Mouse (Mus musculus) hindbrain, embryonic 14.5 days (tissue): ENCODE results near the gene Atg101. TPM values are rescaled to one million over a fixed set of nuclear protein-coding genes. Genes with fewer than 3 reads are reported as not detected.

Experiments used
- ATAC-seq: fragments of 200-750 bp; cut with Nextera tagmentation; 2 replicates; pipeline ENCODE4 v1.8.0; 2017; ENCODE audit warnings: moderate number of reproducible peaks, mild to moderate bottlenecking, moderate TSS enrichment, moderate library complexity; ENCODE audit not compliant: low FRiP score
- DNase-seq: peaks from one replicate; pipeline ENCODE4 v3.0.0-alpha.2; 2015; ENCODE audit warnings: low spot score
- H3K27ac ChIP-seq: fragments of 300-500 bp; sonication (generic); 2 replicates; pipeline ENCODE4 v1.5.1; 2014; ENCODE audit warnings: mild to moderate bottlenecking, moderate library complexity
- H3K27me3 ChIP-seq: fragments of 300-500 bp; sonication (generic); 2 replicates; pipeline ENCODE4 v1.6.1; 2014; ENCODE audit warnings: mild to moderate bottlenecking, low read length, mixed read lengths; ENCODE audit not compliant: control insufficient read depth, insufficient read depth
- H3K36me3 ChIP-seq: fragments of 300-500 bp; sonication (generic); replicated peaks from 2 replicates; pipeline ENCODE4 v1.6.1; 2014; ENCODE audit not compliant: control insufficient read depth, insufficient read depth
- H3K4me1 ChIP-seq: fragments of 300-500 bp; sonication (generic); replicated peaks from 2 replicates; pipeline ENCODE4 v1.6.1; 2014; ENCODE audit warnings: antibody characterized with exemption, low read length, mixed read lengths; ENCODE audit not compliant: control insufficient read depth, insufficient read depth
- H3K4me2 ChIP-seq: fragments of 300-500 bp; sonication (generic); replicated peaks from 2 replicates; pipeline ENCODE4 v1.6.1; 2014; ENCODE audit warnings: mild to moderate bottlenecking, moderate library complexity
- H3K4me3 ChIP-seq: fragments of 300-500 bp; sonication (generic); replicated peaks from 2 replicates; pipeline ENCODE4 v1.5.1; 2014; ENCODE audit warnings: mild to moderate bottlenecking, low read length
- H3K9ac ChIP-seq: fragments of 300-500 bp; sonication (generic); 2 replicates; pipeline ENCODE4 v1.6.1; 2014
- H3K9me3 ChIP-seq: fragments of 300-500 bp; sonication (generic); 2 replicates; pipeline ENCODE4 v1.6.1; 2016; ENCODE audit warnings: low read length; ENCODE audit not compliant: control insufficient read depth
- WGBS: fragments of 180-500 bp; shearing (Covaris S2); extraction: QIAGEN DNeasy Blood & Tissue Kit; methylation state at CpG from one replicate; pipeline ENCODE4 v1.1.7; 2014; 5-methylcytosine and 5-hydroxymethylcytosine counted together
- polyA plus RNA-seq: library from polyadenylated mRNA; unstranded; fragments of >200 nt; fragmentation: Nextera tagmentation; extraction: Ambion mirVana; gene quantifications from 2 replicates; pipeline ENCODE4 v1.2.1, GENCODE M21; 2014

Atg101 gene
- polyA plus RNA-seq: 65.4 and 66.3 TPM in 2 replicates

DNA sequence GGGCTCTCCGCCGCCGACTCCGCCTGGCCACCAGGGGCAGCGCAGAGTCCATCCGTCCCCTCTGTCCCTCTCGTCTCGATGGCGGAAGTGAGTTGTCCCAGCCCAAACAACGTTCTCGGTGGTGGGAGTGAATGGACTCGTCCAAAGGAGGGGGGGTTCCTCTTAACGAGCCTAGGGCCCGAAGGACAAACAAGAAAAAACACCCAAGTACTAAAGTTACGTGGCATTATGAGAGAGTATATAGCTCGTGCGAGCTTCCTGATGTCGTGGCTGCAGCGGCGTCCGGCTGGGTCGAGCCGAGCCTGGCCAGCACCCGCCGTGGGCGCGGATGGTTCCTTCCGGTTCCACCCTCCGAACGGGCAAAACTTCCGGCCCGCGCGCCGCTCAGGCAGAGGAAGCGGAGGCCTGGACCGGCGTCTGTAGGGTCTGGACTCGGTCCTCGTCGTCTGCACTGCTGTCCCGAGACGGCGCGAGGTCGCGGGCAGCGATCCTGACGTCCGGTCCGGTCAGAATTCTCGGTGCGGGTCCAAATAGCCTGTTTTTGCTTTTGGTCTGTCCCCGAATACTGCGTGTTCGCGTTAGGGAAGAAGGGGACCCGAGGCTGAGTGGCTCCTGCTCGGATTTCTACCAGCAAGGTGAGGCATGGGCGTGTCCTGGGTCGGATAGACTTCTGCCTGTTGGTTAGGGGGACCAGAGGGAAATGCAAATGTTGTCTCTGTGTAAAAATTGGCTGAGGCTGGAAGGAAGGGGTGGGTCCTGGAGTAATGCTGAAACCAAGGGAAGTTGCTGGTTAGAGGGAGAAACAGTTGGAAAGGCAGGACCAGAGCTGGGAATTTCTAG, at the start of gene Atg101:
TSS of gene Atg101 (plus strand) at position 362 of the 840 bp plus-strand sequence.
- Histone ChIP-seq H3K4me2 (peak within 1 kb of the TSS; percentile 70), H3K9ac (peak within 1 kb of the TSS; percentile 90), H3K9me3 (no peaks in the 10 kb centered on the region), H3K4me1 (peaks cover 9% of the 10 kb centered on the region), H3K27me3 (no peaks in the 10 kb centered on the region), H3K27ac (peak within 1 kb of the TSS; percentile 67; the same call in 1 of the 2 replicates), H3K4me3 (peak within 1 kb of the TSS; percentile 65), H3K36me3 (peaks cover 25% of the 10 kb centered on the region)
- DNase-seq (peak; percentile 91), ATAC-seq (peak; percentile 94)
- WGBS: under 1% methylated on average over 61 of the region's 61 CpGs

- no peak for DNase-seq
- ATAC-seq: no peak
- Histone ChIP-seq H3K4me1 (0 out of 2 replicates have a peak, but pooled peaks cover 9% of the 10 kb centered on the region), H3K4me2 (no peak overlapping the region), H3K27ac (no peak overlapping the region), H3K27me3 (no peaks in the 10 kb centered on the region; the same call in 1 of the 2 replicates), H3K9me3 (no peaks in the 10 kb centered on the region), H3K4me3 (no peak overlapping the region), H3K36me3 (no peaks in the 10 kb centered on the region), H3K9ac (no peak overlapping the region)
- 62% methylated on average over 10 of the region's 10 CpGs for WGBS
Measured at GRCm38 (mm10) chr15:101234611-101235341, 49.3 kb upstream of the Atg101 start.

DNA sequence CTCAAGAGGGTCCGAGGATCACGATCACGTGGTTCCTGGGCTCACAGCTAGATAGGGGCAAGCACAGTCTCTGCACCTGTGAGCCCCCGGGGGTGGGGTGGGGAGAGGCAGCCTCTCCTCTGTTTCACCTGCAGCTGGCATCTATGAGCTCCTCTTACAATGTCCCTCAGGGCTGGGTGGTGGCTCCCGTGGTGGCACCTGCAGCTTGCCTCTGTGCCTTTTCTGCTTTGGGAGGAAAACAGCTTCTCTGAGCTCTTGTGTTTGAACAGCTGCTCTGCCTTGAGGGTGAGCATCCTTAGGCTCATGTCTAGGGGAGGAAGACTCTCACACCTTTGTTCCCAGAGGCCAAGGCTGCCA, 48.8 kb upstream of the Atg101 start:
- Histone ChIP-seq H3K4me3 (no peak overlapping the region), H3K36me3 (no peaks in the 10 kb centered on the region), H3K9ac (no peak overlapping the region), H3K4me1 (0 out of 2 replicates have a peak, but pooled peaks cover 9% of the 10 kb centered on the region), H3K4me2 (no peak overlapping the region), H3K9me3 (no peaks in the 10 kb centered on the region), H3K27ac (no peak overlapping the region), H3K27me3 (no peaks in the 10 kb centered on the region; the same call in 1 of the 2 replicates)
- 36% methylated on average over 5 of the region's 5 CpGs for WGBS
- ATAC-seq (no peak), DNase-seq (no peak)

- H3K27ac ChIP-seq: no peak overlapping the region
- H3K9me3 ChIP-seq: no peaks in the 10 kb centered on the region
- no peak overlapping the region for H3K9ac ChIP-seq
- ATAC-seq: no peak
- H3K36me3 ChIP-seq: no peaks in the 10 kb centered on the region
- DNase-seq: no peak
- WGBS: 33% methylated on average over 12 of the region's 12 CpGs
- H3K4me2 ChIP-seq: no peak overlapping the region
- H3K4me1 ChIP-seq: 0 out of 2 replicates have a peak, but pooled peaks cover 9% of the 10 kb centered on the region
- H3K27me3 ChIP-seq: no peaks in the 10 kb centered on the region; the same call in 1 of the 2 replicates
- no peak overlapping the region for H3K4me3 ChIP-seq
Measured at GRCm38 (mm10) chr15:101235728-101236327, 48.2 kb upstream of the Atg101 start.

GRCm38 (mm10) chr15:101236878-101237277, 47.2 kb upstream of the Atg101 start:
- ATAC-seq: no peak
- Histone ChIP-seq H3K36me3 (no peaks in the 10 kb centered on the region), H3K9me3 (no peaks in the 10 kb centered on the region), H3K27ac (no peak overlapping the region), H3K4me1 (0 out of 2 replicates have a peak, but pooled peaks cover 9% of the 10 kb centered on the region), H3K4me3 (no peak overlapping the region), H3K27me3 (no peaks in the 10 kb centered on the region; the same call in 1 of the 2 replicates), H3K9ac (no peak overlapping the region), H3K4me2 (no peak overlapping the region)
- no peak for DNase-seq
- WGBS: 5% methylated on average over 3 of the region's 3 CpGs

DNA sequence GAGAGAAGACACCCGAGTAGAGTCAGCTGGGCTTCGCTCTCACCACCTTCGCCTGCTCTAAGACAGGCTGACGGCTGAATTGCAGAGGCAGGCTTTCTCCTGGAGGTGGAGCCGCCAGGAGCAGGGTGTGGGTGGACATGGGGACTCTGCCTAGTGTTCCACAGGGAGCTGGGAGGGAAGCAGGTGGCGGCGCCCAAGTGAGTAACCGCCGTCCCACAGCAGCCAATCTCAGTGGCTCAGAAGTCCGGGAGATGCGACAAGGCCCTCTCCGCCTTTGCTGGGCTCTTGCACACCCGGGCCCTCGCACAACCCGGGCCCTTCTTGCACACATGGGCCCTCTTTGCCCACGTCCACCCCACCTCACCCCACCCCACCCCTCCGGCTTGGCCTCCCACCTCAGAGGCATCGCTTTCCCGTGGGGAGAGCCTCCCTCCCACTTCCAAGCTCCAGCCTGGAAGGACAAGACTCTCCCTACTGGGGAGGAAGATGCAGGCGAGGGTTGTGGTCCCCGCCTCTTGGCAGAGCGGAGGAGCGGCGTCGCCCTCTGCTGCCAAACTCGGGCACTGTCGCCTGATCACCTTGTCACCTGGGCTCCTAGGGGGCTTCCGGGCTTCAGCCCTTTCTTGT, 45.1 kb upstream of the Atg101 start:
- ATAC-seq (peak; percentile 38; the same call in 1 of the 2 replicates), DNase-seq (peak; percentile 64)
- H3K4me1 ChIP-seq: 0 out of 2 replicates have a peak, but pooled peaks cover 9% of the 10 kb centered on the region
- H3K9ac ChIP-seq: peak overlapping the region; percentile 41; the same call in 1 of the 2 replicates
- WGBS: 6% methylated on average over 28 of the region's 28 CpGs
- H3K4me3 ChIP-seq: peak overlapping the region; percentile 23; the same call in 1 of the 2 replicates
- no peaks in the 10 kb centered on the region for H3K36me3 ChIP-seq
- H3K4me2 ChIP-seq: peak overlapping the region; percentile 54
- H3K27ac ChIP-seq: no peak overlapping the region
- H3K27me3 ChIP-seq: no peaks in the 10 kb centered on the region; the same call in 1 of the 2 replicates
- no peaks in the 10 kb centered on the region for H3K9me3 ChIP-seq

DNA sequence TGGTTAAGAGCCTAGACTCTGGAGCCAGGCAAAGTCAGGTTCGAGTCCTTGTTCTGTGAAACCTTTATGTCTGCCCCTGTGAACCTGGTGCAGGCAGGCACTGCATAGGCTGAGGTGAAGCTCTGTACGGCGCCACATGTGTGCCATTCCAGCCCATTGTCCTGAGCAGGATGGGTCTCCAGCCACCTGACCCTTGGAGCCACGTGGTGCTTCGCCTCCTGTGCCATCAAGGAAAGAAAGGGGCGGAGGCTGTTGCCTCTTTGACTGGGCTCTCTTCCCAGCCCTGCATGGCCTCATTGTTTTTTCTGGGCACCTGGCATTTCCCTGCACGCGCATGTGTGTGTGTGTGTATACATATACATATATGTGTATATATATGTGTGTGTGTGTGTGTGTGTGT, 44.3 kb upstream of the Atg101 start:
- no peak overlapping the region for H3K27ac ChIP-seq
- no peaks in the 10 kb centered on the region for H3K9me3 ChIP-seq
- 0 out of 2 replicates have a peak, but pooled peaks cover 9% of the 10 kb centered on the region for H3K4me1 ChIP-seq
- 61% methylated on average over 8 of the region's 8 CpGs for WGBS
- ATAC-seq: no peak
- H3K9ac ChIP-seq: no peak overlapping the region
- no peaks in the 10 kb centered on the region for H3K36me3 ChIP-seq
- no peak overlapping the region for H3K4me3 ChIP-seq
- no peak for DNase-seq
- H3K4me2 ChIP-seq: no peak overlapping the region
- H3K27me3 ChIP-seq: no peaks in the 10 kb centered on the region; the same call in 1 of the 2 replicates

- no peak overlapping the region for H3K27ac ChIP-seq
- ATAC-seq: peak; percentile 57; the same call in 1 of the 2 replicates
- H3K27me3 ChIP-seq: no peaks in the 10 kb centered on the region
- H3K4me2 ChIP-seq: peak overlapping the region; percentile 29
- 13% methylated on average over 10 of the region's 10 CpGs for WGBS
- H3K9ac ChIP-seq: no peak overlapping the region; the same call in 1 of the 2 replicates
- no peak overlapping the region for H3K4me3 ChIP-seq
- DNase-seq: peak; percentile 89
- H3K4me1 ChIP-seq: 0 out of 2 replicates have a peak, but pooled peaks cover under 1% of the 10 kb centered on the region
- no peaks in the 10 kb centered on the region for H3K36me3 ChIP-seq
- no peaks in the 10 kb centered on the region for H3K9me3 ChIP-seq
Measured at GRCm38 (mm10) chr15:101240799-101241204, 43.3 kb upstream of the Atg101 start.
